Mouse (Mus musculus) adrenal gland, adult 18-20 months (tissue): Measurements from ENCODE around the gene Cby3. TPM values are rescaled to one million over a fixed set of nuclear protein-coding genes. Genes with fewer than 3 reads are reported as not detected.
"Not testable (repeated sequence)": the region's sequence is repeated elsewhere in the genome, so short reads cannot be mapped to it uniquely, and the experiment has no call there.

ENCODE experiments used
- DNase-seq, 2 experiments: peaks; one replicate each; pipeline ENCODE4 v3.0.0; 2021 to 2022; ENCODE audit warnings: low spot score in 2 of 2
- long read RNA-seq, 2 experiments: library from polyadenylated mRNA; stranded (forward); transcript quantifications; one replicate each; pipeline ENCODE4 v2.0.0; 2021
- total RNA-seq, 2 experiments: library from RNA; stranded (reverse); gene quantifications; 1 replicate in 1 of 2; 2 replicates in 1 of 2; pipeline ENCODE4 v1.2.3; 2021

The Cby3 gene
- not detected for total RNA-seq
- long read RNA-seq, experiment 1 = 0 reads
- long read RNA-seq, experiment 2 = 0 reads

DNA sequence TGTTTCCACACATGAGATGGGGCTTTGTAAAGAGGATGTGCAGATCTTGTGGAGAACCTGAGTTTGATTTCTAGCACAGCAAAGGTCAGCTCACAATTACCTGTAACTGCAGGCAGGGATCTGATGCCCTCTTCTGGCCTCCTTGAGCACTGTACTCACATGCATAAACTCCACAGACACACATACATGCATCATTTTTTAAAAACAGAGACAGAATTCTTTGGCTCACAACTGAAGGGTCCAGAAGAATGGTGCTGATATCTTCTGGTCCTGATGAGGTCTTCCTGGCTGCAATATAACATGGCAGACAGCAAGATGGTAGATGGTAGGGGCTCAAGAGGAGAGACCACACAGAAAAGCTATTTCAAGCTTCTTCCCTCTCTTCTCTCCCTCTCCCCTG is at the start of gene Cby3:
Gene Cby3, plus strand, starts transcription at position 301 of the 400 bp plus-strand sequence.
- DNase-seq = no peak

DNA sequence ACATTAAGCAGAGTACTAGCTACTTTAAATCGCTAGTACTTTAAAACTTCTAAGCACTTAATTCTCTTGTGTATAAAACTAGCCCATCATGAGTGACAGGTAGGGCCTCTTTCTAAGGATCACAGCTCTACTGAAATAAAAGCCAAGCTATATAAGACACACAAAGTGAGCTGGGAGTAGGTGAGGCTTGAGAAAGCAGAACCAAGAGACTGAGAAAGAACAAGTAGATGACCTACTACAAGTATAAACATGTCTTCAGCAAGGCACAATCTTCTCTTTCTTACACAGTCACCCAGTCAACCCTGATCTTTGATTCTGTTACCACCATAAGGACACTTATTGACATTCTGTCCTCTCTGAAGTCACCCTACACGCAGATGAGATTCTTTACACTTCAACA is 41.5 kb upstream of the Cby3 start:
- DNase-seq = no peak

DNA sequence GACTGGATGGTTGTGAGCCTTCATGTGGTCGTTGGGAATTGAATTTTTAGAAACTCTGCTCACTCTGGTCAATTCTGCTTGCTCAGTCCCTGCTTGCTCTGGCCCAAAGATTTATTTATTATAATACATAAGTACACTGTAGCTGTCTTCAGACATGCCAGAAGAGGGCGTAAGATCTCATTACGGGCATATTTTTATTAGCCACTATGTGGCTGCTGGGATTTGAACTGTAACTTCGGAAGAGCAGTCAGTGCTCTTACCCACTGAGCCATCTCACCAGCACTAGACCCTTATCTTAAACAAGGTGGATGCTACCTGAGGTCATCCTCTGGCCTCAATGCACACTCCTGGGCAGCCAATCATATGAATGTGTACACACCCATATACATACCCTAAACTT is 34.9 kb upstream of the Cby3 start:
- not testable (repeated sequence) for DNase-seq

DNA sequence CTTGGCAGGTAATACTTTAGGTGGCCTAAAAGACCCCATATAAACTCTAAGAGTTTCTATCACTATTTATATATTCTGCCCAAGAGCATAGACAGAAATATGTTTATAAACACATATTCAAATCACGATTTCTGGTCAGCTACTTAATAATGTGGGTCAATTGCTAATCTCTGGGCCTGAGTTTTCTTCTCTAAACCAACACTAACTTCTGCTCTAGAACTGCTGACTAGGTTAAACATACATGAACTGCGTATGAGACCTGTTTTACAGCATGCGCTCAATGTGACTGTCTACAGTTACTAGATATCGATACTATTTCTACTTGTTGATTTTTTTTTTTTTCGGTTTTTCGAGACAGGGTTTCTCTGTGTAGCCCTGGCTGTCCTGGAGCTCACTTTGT is 33.0 kb upstream of the Cby3 start:
- DNase-seq = no peak

DNA sequence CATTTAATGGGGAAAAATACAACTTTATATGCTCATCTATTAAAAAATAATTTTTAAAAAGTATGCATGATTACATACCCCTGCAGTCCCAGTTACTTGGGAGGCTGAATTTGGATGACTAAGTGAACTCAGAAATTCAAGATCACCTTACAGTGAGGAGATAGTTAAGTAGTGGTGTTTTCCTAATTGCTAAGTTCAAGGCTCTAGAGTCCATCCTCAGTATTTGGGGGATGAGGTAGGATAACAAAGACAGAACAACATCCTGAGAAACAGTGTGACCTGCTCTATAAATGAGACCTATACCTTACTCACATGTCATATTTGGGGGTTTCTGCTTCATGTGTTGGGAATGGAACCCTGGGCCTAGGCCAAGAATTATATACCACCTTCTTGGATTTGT is 31.9 kb upstream of the Cby3 start:
- DNase-seq = no peak

DNA sequence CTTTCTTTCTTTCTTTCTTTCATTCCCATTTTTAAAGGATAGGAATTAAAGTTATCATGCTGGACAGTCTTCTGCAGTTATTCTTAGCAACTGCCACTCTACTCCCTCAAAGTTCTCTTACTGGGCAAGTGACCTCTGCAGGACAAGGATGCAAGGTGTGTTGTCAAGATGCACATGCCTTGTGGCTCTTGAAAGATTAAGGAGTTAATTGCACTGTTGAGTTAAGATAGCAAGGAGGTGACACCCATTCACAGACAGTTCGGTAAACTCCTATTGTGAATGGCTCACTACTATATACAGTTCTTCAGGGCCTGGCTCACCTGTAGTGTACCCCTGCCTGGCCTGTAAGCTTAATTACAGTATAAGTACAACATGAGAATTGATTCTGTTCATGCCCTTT is 30.4 kb upstream of the Cby3 start:
- no peak for DNase-seq

DNA sequence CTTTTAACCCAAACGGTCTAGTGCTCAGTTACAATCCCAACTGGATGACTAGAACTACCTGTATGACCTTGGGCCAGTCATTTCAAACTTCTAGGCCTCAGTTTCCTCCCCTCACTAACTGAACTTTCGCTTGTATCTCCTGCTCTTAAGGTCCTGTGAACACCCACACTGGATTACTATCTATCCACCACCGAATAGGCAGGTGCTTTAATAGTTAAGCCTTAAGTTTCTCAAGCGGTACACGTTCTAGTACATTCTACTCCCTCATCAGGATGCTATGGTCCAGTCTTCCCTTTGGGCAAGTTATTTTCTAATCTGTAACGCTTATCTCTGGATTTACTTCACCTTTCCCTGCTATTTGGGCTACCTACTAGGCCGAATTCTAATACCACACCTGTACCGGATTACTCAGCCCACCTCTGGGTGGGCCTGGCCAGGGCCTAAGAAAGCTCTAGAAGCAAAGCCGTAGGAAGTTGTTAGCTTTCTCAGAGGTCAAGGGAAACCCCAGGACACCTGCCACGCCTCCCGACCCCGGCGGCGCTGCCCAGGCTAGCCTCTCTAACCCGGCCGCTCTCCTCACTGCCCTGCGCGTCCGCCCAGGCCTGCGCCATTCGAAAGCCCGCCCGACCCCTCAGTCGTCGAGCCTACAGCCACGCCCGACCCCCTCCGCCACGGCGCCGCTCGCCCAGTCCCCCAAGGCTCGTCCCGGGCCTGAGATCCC is 29.4 kb upstream of the Cby3 start:
- no peak for DNase-seq

DNA sequence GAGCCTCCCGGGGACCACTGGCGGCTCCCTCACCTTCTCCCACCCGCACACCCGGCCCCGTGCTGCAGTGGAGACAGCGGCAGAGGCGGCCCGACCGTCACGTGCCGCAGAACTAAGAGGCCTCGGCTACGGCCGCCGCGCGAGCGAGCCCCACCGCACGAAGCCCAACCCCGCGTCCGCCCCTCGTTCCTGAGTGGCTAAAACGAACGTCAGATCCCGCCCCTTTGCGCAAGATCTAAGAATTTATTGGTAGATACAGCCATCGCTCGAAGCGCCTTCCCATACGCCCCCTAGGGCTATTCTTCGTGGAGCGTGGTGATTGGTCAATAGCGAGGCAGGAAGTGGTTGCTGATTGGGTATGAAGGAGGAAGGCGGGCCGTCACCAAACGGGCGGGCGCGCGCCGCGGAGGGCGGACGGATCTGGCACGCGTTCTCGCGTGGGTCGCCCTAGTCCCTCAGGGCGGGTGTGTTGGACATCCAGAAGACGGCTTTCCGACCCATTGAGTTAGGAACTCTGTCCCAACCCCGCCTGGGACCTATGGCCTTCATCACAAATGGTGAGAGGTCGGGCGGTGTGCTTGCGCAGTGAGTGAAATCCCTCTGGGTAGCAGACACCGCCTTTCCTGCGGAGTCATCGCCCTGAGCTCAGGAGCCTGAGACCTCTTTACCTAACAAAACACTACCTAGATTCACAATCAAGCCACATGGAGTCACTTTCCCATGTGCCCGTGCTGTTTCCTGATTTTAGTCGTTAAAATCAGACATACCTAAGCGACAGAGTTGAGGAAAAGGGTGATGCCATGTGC is 28.6 kb upstream of the Cby3 start, which contains the start of gene Canx:
Gene Canx, minus strand, starts transcription at position 178 of the 806 bp plus-strand sequence.
- peak; percentile 94 to 97 for DNase-seq

DNA sequence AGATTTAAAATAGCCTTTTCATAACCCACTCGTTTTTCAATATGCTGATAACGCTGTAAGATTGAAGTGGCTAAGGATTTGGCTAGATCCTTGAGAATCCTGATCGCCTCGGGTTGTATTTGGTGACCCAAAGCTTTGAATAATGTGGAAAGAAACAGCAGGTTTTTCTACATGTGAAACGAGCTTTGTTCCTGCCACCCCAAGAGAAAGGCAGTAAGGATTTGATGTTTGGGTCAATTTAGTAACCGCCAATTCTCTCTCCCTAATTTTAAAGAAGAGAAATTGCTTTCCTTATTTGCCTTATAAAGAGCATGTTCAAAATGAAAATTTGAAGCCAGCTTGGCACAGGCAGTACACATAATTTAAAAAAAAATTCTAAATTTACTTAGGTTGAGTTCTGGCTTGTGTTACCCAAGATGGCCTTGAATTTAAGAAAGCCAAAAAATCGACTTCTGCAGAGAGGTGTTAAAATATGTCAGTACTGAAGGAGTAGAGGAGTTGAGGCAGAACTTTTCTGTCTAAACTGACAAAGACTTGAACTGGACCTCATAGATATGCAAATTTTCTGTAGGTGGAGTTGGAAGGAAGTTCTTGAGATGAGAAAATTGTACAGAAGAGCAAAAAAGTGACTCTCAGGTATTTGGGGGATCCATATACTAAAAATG is 27.8 kb upstream of the Cby3 start:
- DNase-seq = no peak

DNA sequence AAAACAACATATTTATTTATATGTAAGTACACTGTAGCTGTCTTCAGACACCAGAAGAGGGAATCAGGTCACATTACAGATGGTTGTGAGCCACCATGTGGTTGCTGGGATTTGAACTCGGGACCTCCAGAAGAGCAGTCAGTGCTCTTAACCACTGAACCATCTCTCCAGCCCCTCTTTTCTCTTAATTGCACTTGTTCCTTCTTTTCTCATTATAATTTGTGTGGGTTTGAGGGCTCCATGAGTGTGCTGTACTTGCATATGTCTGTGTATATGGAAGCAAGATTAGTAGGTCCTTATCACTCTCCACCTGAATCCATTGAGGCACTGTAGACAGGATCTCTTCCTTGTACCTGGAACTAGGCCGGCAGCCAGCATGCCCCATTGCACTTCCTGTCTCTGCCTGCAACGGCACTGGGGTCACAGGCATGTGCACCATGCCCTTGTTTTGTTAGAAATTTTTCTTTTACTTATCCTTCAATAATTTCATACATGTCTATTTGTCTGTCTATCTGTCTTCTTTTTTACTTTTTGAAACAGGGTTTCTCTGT is 26.1 kb upstream of the Cby3 start:
- DNase-seq = no peak

DNA sequence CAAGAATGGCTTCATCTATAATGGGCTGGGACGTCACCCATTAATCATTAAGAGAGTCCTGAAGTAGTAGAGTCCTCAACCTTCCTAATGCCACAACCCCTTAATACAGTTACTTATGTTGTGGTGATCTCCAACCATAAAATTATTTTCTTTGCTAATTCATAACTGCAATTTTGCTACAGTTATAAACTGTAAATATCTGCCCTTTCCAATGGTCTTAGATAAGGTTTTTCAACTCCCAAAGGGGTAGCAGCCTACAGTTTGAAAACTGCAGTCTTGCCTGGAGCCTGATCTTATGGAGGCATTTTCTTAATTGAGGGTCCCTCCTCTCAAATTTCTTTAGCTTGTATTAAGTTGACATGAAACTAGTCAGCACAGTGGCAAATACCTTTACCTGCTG is 24.9 kb upstream of the Cby3 start:
- DNase-seq = no peak

DNA sequence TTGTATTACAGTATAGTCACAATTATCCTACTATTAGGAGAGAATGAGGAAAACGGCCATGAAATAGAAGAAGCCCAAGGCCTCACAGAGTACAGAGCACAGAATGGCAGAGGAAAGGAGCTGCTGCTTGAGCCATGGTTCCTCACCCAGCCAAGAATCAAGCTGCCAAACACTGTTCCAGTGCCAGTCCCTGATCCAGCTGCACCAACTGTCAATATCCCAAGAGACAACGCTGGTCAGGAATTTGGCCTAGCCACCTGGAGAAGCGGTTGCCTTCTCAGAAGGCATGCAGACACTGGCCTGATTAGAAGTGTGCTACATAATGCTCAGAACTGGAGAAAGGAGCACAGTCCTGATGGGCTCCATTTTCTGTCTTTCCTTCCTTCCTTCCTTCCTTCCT is 21.1 kb upstream of the Cby3 start:
- DNase-seq = no peak

DNA sequence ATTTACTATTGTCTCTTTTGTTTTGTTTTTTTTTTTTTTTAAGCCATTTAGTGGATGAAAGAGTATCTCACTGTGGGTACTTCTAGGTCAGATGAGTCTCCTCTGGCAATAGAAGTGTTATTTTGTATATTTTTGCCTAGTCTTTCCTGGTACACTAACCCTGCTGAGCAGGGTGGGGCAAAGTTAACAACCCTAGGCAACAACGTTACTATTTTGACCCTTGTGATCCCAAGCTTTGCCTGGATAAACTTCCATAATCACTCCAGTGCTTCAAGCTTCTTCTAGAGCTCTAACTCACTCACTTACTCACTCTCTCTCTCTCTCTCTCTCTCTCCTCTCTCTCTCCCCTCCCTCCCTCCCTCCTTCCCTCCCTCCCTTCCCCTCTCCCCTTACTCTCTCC is 18.1 kb upstream of the Cby3 start:
- no peak for DNase-seq

DNA sequence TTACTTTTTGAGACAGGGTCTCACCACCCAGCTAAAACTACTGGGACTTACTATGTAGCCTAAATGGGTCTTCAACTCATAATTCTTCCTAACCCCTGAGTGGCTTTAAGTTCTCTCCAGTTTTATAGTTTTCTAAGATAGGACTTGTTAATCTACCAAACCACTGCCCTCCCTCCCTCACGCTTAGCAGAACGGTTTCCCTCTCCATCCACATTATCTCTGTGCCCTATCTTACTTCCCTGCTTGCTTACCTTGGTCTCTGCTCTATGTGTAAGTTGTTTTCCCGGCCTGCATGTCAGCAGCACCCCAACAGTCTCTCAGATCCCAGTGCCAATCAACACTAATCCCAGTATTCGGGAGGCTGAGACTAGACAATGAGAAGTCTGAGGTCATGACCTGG is 17.4 kb upstream of the Cby3 start:
- no peak for DNase-seq

DNA sequence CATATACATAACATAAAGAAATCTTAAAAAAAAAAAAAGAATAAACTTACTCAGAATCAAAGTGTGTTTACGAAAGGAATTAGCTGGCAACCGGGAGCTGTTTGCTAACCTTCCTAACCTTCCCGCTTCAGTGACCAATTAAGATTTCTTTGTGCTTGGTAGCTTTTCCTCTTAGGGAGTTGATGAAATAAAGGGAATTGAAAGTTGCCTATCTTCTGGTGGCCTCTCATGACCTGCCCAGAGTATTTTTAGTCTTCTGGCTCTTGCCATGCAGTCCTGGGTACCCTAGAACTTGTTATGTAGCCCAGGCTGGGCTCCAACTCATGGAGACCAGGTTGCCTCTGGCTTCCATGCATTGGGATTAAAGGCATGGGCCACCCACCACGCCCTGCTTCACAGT is 8.8 kb upstream of the Cby3 start:
- DNase-seq = no peak

DNA sequence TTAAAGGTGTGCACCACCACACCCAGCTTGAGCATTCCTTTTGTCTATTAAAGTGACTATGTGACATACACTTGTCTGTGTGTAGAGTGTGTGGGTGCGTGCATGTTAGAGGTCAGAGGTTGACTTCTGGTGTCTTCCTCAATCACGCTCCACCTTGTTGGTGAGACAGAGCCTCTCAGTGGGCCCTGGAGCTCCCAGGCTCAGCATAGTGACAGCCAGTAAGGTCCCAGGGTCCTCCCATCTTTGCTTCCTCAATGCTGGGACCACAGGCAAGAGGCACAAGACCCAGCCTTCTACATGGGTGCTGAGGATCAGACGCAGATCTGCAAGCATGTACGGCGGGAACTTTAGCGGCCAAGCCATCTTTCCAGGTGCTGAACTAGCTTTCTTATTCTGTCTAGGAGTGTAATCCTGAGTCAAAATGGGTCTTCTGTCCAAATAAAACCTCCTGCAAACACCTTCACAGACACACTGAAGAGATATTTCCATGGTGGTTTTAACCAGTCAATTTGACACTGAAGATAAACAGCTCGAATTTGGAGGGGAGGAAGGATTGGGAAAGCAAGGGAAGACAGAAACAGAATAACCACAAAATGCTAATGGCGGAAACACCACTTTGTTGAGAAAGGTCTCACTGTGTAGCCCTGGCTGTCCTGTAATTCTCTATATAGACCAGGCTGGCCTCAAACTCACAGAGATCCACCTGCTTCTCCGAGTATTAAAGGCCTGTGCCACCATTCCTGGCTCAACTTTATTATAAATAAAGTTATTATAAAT is 7.8 kb upstream of the Cby3 start:
- DNase-seq = no peak

DNA sequence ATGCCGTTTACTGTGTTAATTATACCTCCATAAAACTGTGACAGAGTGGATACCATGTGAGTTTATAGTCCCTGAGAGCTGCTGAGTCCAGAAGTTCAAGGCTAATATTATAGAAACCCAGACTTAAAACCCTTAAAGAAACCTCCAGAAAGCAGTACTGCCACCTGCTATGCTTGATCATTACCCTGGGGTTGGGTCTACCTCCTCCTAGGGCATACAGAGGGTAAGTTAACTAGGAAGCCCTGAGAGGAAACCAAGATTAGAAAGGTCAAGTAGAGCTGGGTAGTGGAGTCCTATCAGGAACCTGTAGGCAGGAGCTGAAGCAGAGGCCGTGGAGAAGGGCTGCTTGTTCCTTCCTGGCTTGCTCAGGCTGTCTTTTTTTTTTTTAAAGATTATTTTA is 2.1 kb upstream of the Cby3 start:
- no peak for DNase-seq

DNA sequence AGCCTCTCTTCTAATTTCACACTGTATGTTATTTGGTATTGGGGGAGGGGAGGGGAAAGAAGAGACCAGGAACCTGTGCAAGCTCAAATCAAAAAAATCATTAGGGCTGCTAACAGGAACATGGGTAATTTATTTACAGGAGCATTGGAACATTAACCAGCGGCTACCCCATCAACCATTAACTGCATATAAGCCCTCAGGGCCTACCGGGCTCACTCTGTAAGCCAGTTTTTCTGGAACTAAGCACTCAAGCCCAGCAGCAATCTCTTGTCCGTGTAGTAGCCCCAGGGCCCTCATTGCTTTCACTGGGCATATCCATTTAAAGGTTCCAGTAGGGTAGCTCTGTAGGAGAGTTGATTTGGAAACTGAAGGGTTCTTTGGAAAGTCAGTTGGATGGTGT is 589 bp downstream of the Cby3 start:
- no peak for DNase-seq

DNA sequence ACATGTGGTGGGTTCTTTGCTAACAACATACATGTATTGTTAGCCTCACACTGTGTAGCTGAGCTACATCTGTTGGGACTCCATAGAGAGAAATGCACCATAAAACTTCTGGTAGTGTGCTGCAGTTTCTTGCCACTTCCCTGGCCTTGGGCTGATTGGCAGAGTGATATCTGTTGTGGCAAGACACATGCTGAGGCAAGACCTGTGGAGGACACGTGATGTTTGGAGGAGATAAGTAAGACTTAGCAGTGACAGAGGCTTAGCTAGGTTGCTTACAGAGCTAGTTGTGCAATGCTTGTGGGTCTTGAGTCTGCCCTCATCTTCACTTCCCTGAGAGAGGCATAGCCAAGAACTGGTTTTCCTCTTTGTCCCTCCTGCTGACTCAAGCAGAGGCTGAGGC is 1.1 kb downstream of the Cby3 start:
- DNase-seq = no peak

DNA sequence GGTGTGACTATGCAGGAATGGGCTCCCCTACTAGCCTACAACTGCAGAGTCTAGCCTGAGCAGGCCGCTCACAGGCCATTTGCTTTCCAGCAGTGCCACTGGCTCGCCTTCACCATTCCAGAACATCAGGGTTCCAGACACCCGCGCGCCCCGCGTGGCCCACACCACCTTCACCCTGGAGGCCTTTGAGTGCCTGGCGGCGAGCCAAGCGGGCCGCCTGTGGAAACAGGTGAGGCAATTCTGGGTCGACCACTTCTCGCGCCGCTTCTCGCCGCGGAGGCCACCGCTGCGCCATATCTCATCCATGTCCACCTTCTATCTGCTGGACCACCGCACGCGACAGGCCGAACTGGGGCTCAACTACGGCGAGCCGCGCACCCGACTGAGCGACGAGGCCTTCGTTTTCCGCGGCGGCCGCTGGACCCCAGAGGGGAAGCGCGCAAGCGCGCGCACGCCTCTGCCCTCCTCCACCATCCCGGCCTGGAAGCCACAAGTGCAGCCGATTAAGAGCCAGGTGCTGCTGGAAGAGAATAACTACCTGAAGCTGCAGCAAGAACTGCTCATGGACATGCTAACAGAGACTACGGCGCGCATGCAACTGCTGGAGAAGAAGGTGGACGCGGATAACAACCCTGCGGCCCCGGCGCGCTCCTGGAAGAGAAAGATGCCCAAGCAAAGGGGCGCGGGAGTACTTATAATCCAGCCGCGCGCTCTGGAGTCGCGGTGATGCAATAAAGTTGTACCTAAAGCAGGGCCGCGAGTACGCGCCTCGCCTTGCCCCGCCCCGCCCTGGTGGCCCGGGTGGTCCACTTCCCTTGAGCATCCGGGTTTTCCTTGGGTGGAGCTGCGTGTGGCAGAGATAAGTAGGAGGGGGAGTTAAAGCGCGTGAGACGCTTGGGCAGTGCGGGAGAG is 4.9 kb downstream of the Cby3 start:
- DNase-seq = peak in 1 of 2 experiments; percentile 43
